Mouse (Mus musculus) cerebellum, adult 18-20 months (tissue): ENCODE data around the gene Tmem184a.
A peak's percentile ranks its signal among the peaks of the same experiment; 100 is the strongest.

ENCODE experiments used
- DNase-seq, 2 experiments: peaks; one replicate each; pipeline ENCODE4 v3.0.0; 2021

The Tmem184a gene

GRCm38 (mm10) chr5:139792159-139792775 lies 27.4 kb downstream of the Tmem184a start:
- no peak for DNase-seq

- DNase-seq: peak; percentile 78 to 83
These were observed 28.2 kb downstream of the Tmem184a start, which contains the start of gene Mafk for GRCm38 (mm10) chr5:139791227-139792158. Gene Mafk (plus strand): TSS chr5:139791513.

DNA sequence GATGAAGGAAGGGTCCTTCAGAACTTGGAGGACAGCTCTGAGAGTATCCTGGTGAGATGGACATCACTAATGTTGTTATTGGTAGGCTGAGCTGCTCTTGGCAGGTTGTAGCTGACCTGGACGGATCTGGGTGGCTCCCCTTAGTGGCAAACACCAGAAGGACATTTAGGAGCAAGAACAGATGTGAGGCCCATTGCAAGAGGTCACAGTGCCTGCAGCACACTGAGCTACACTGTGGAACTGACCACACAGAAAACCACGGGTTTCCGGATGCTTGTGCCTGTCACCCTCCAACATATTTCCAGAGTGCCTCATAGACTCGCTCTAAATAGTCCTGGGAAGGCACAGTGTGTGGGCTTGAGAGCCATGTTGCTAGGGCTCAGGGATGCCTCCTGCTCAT lies 30.3 kb downstream of the Tmem184a start:
- DNase-seq: no peak

- DNase-seq: no peak
These were observed 38.3 kb downstream of the Tmem184a start for GRCm38 (mm10) chr5:139781406-139781805.

- no peak for DNase-seq
These were observed 42.8 kb downstream of the Tmem184a start for GRCm38 (mm10) chr5:139776966-139777365.

GRCm38 (mm10) chr5:139775216-139775926 lies 44.3 kb downstream of the Tmem184a start, which contains the start of gene Ints1:
Gene Ints1 (minus strand): TSS chr5:139775674.
- peak; percentile 96 to 98 for DNase-seq

DNA sequence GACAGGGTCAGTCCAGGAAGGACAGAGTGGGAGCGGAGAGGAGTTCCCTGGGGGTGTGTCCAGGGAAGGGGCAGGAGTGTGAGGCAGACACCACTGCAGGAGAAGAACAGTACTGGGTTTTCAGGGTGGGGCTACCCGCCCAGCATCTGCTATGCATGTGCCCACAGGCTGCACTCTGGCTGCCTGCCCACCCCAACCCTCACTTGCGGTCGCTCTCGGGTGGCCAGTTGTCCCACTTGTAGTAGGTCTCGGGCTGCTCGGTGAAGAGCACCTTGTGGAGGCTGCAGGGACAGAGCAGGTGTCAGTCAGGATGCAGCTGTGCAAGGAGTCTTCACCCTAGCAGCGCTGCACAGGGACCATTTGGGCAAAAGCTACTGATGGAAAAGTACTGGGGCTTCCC lies 51.5 kb downstream of the Tmem184a start:
- no peak for DNase-seq

- no peak for DNase-seq
These were observed 55.4 kb downstream of the Tmem184a start for GRCm38 (mm10) chr5:139764296-139764695.

DNA sequence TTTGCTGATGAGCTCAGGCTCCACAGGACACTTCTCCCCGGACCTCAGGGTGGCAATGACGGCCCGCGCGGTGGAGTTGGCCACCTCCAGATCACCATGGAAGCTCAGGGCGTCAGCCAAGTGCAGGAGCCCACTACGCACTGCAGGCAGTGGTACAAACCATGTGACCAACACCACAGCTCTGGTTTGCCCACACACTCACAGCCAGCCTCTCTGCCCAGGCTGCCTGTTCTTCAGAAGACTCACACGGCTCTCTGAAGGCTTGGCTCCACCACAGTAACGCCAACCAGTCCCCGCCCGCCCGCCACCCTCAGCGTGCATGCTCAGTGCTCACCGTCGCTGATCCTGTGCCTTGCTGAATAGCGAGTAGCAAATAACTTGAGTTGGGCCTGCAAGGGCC lies 61.6 kb downstream of the Tmem184a start:
- DNase-seq: no peak

GRCm38 (mm10) chr5:139756586-139756985 lies 63.1 kb downstream of the Tmem184a start:
- DNase-seq: no peak

GRCm38 (mm10) chr5:139756135-139756534 lies 63.6 kb downstream of the Tmem184a start:
- DNase-seq: no peak

GRCm38 (mm10) chr5:139754753-139755152 lies 65.0 kb downstream of the Tmem184a start:
- DNase-seq: peak; percentile 63 to 73
